Mouse (Mus musculus) kidney, adult 2 months (tissue): ENCODE results near the gene Gm21762. TPM values are rescaled to one million over a fixed set of nuclear protein-coding genes. Genes with fewer than 3 reads are reported as not detected.
"Not testable (repeated sequence)": the region's sequence is repeated elsewhere in the genome, so short reads cannot be mapped to it uniquely, and the experiment has no call there.

ENCODE experiments used
- DNase-seq: peaks from one replicate; pipeline ENCODE4 v3.0.0; 2021
- H3K27ac ChIP-seq: fragments of 200-500 bp; 2 replicates; pipeline ENCODE4 v1.5.1; 2012; ENCODE audit warnings: low read depth, low read length, control low read depth, inconsistent platforms; ENCODE audit not compliant: insufficient read depth
- H3K27me3 ChIP-seq: fragments of 200-500 bp; replicated peaks from 2 replicates; pipeline ENCODE4 v1.6.1; 2012; ENCODE audit warnings: mild to moderate bottlenecking, moderate library complexity, low read length, inconsistent platforms; ENCODE audit not compliant: control insufficient read depth, insufficient read depth
- H3K36me3 ChIP-seq: fragments of 200-500 bp; 2 replicates; pipeline ENCODE4 v1.6.1; 2012; ENCODE audit warnings: mild to moderate bottlenecking, moderate library complexity, low read length, inconsistent platforms; ENCODE audit not compliant: control insufficient read depth, insufficient read depth
- H3K4me1 ChIP-seq: fragments of 200-500 bp; 2 replicates; pipeline ENCODE4 v1.6.1; 2011; ENCODE audit warnings: low read length; ENCODE audit not compliant: control insufficient read depth, insufficient read depth
- H3K4me3 ChIP-seq: fragments of 200-500 bp; 2 replicates; pipeline ENCODE4 v1.5.1; 2011; ENCODE audit warnings: mild to moderate bottlenecking, low read depth, low read length, control low read depth; ENCODE audit not compliant: insufficient read depth
- WGBS: fragments of 180-500 bp; shearing (Covaris S2); methylation state at CpG from one replicate; pipeline ENCODE4 v1.1.7; 2018; 5-methylcytosine and 5-hydroxymethylcytosine counted together
- polyA plus RNA-seq: library from polyadenylated mRNA; depleted of rRNA; stranded (reverse); fragments of >200 nt; gene quantifications from 2 replicates; pipeline ENCODE4 v1.2.3, GENCODE M21; 2012; rRNA removed

Gene Gm21762
- polyA plus RNA-seq, 1 experiment, result 0.81 TPM

DNA sequence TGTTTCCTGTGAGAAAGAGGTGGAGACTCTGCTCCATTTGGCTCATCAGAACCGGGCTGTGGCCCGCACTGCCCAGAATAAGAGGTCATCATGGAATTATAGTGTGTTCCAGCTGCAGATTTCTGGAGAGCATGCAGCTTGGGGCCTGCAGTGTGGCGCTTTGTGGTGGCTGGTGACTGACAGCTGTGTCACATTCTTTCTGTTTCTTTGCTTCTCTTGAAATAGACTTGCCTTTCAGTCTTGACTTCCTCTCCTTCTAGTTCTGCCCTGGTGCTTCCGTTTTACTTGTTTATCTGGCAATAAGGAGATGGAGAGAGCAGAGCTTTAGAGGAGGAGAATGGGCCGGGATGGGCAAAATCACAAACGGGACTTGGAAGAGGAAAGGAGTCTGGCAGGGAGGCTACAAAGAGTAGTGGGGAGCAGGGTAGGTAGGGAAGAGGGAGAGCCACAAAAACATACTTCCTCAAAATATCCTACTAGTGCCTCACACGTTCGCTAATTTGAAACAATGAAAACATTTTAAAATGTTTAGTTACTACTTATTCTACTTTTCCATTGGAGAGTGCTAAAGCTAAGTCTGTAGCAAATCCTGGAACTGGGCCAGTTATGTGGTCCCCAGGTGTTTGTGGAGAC is 19.4 kb downstream of the Gm21762 start:
- H3K27ac ChIP-seq, H3K4me1 ChIP-seq, H3K27me3 ChIP-seq, H3K4me3 ChIP-seq, DNase-seq, H3K36me3 ChIP-seq: not testable (repeated sequence)
- WGBS, result 77% methylated on average over 7 of the region's 8 CpGs

DNA sequence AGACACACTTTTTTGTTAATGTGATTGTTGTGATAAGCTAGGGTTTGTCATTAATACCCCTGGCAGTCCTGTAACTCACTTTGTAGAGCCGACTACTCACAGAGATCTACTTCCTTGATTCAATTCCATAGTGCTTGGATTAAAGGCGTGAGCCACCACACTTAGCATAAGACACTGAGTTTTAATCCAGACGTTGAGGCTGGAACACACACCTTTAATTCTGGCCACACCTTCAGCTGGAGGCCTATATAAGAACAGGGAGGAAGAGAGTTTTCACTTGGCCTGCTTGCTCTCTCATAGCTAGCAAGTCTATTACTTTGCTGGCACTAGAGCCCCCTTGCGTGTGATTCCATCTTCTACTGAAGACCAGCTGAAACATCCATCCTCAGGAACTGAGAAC is 43.6 kb downstream of the Gm21762 start, which contains the start of gene Gm21818:
Gm21818 (plus strand) TSS at position 301 of the 400 bp plus-strand sequence.
- not testable (repeated sequence) for H3K36me3 ChIP-seq

DNA sequence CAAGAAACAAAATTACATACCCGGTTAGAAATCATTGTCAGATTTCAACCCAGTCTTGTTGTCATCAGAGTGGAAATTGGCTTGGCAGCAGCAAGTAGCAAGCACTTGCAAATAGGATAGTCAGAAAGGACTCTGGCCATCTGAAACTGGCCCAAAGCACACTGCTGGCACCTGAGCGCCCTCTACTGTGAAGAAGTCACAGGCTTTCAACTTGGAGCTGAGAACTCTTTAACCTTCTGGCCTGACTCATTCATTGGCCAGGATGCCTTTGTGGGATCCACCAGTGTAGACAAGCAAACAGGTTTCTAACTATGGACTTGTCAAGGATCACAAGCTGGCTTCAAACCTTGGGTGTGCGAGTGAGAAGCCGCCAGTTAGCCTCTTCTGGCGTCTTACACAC is 47.4 kb downstream of the Gm21762 start:
- H3K36me3 ChIP-seq, H3K27ac ChIP-seq, H3K27me3 ChIP-seq, H3K4me3 ChIP-seq, H3K4me1 ChIP-seq: not testable (repeated sequence)
- peak; percentile 34 for DNase-seq
- WGBS, result 48% methylated on average over 5 of the region's 5 CpGs

More for the DNA sequence above, 43.6 kb downstream of the Gm21762 start, which contains the start of gene Gm21818:
- H3K27ac ChIP-seq, H3K4me3 ChIP-seq, DNase-seq, H3K27me3 ChIP-seq, H3K4me1 ChIP-seq: not testable (repeated sequence)
- 70% methylated on average over 4 of the region's 4 CpGs for WGBS

Other genes starting within 250 kb of the Gm21762 start
- gene Gm36079, start 188.9 kb downstream of the Gm21762 start, polyA plus RNA-seq, result not detected in 2 replicates
- gene Gm21188, start 163.8 kb downstream of the Gm21762 start, polyA plus RNA-seq, result 0.19 and 0.80 TPM in 2 replicates
- gene Gm20767, start 75.7 kb downstream of the Gm21762 start, polyA plus RNA-seq, result not detected in 2 replicates
- gene Gm21818, start 43.5 kb downstream of the Gm21762 start, polyA plus RNA-seq, result not detected in 2 replicates
- gene Gm21731, start 23.2 kb upstream of the Gm21762 start, polyA plus RNA-seq, result not detected in 2 replicates
- not detected in 2 replicates for gene AF067061, start 47.2 kb upstream of the Gm21762 start, polyA plus RNA-seq
- 0.11 and 0.78 TPM in 2 replicates for gene BC147527, start 84.4 kb upstream of the Gm21762 start, polyA plus RNA-seq
- not detected in 2 replicates for gene Tcstv3, start 100.9 kb upstream of the Gm21762 start, polyA plus RNA-seq